ENCODE assay signal across 8 mouse cellular contexts in genomic region chr5:24393392-24393997, GRCm38 (mm10). TPM values are rescaled to one million over a fixed set of nuclear protein-coding genes. Genes with fewer than 3 reads are reported as not detected.
DNase-seq lines count a peak whose midpoint lies in the region; ATAC-seq lines count a peak whose summit lies in the region.

Gene Abcb8, plus strand, starts transcription at chr5:24393663.

- peak within 1 kb of the TSS; percentile 82 for H3K27ac ChIP-seq in embryonic facial prominence, embryonic 15.5 days (replicated peaks)
- peak within 1 kb of the TSS; percentile 62; the same call in 1 of the 2 replicates for H3K27ac ChIP-seq in limb, embryonic 12.5 days
- H3K27ac ChIP-seq in midbrain, embryonic 14.5 days (replicated peaks; ENCODE audit: low read depth, low read length), result peak within 1 kb of the TSS; percentile 83

- peaks cover 12% of the 10 kb centered on the region for H3K27me3 ChIP-seq in embryonic facial prominence, embryonic 15.5 days
- peaks cover 3% of the 10 kb centered on the region for H3K27me3 ChIP-seq in limb, embryonic 12.5 days
- peaks cover 4% of the 10 kb centered on the region; the same call in 1 of the 2 replicates for H3K27me3 ChIP-seq in midbrain, embryonic 14.5 days (ENCODE audit: control insufficient read depth, insufficient read depth, low read length)

- peak; percentile 95 for DNase-seq in 416B (ENCODE audit: low read depth)
- DNase-seq in adrenal gland, postnatal 36 days, result peak; percentile 84 to 93
- DNase-seq in heart, adult 8-10 months (ENCODE audit: low spot score), result peak; percentile 91
- DNase-seq in kidney, adult 8-10 months, result peak; percentile 69 to 85
- DNase-seq in midbrain, embryonic 14.5 days, result peak; percentile 86
- DNase-seq in spleen, adult 12 weeks (ENCODE audit: low spot score), result peak; percentile 76

- no peaks in the 10 kb centered on the region for H3K9me3 ChIP-seq in embryonic facial prominence, embryonic 15.5 days (replicated peaks)
- no peaks in the 10 kb centered on the region for H3K9me3 ChIP-seq in limb, embryonic 12.5 days
- H3K9me3 ChIP-seq in midbrain, embryonic 14.5 days (ENCODE audit: control insufficient read depth, low read length), result no peaks in the 10 kb centered on the region

- H3K9ac ChIP-seq in embryonic facial prominence, embryonic 15.5 days, result no peak within 1 kb of the TSS
- H3K9ac ChIP-seq in limb, embryonic 12.5 days (replicated peaks), result peak within 1 kb of the TSS; percentile 35; the same call in 1 of the 2 replicates
- H3K9ac ChIP-seq in midbrain, embryonic 14.5 days (replicated peaks; ENCODE audit: low read length), result peak within 1 kb of the TSS; percentile 52

- WGBS in embryonic facial prominence, embryonic 15.5 days, result 23% methylated on average over 7 of the region's 7 CpGs
- 22% methylated on average over 7 of the region's 7 CpGs for WGBS in limb, embryonic 12.5 days
- 22% methylated on average over 7 of the region's 7 CpGs for WGBS in midbrain, embryonic 14.5 days

- no peaks in the 10 kb centered on the region for H3K36me3 ChIP-seq in embryonic facial prominence, embryonic 15.5 days
- no peaks in the 10 kb centered on the region for H3K36me3 ChIP-seq in limb, embryonic 12.5 days
- H3K36me3 ChIP-seq in midbrain, embryonic 14.5 days (ENCODE audit: control insufficient read depth, insufficient read depth, low read length), result no peaks in the 10 kb centered on the region

- peaks cover 12% of the 10 kb centered on the region for H3K4me1 ChIP-seq in embryonic facial prominence, embryonic 15.5 days
- H3K4me1 ChIP-seq in limb, embryonic 12.5 days (replicated peaks), result peaks cover 9% of the 10 kb centered on the region
- peaks cover 8% of the 10 kb centered on the region; the same call in 1 of the 2 replicates for H3K4me1 ChIP-seq in midbrain, embryonic 14.5 days (ENCODE audit: control insufficient read depth, insufficient read depth, low read length)

- H3K4me3 ChIP-seq in embryonic facial prominence, embryonic 15.5 days (replicated peaks), result peak within 1 kb of the TSS; percentile 66
- H3K4me3 ChIP-seq in limb, embryonic 12.5 days (replicated peaks), result peak within 1 kb of the TSS; percentile 50
- peak within 1 kb of the TSS; percentile 55 for H3K4me3 ChIP-seq in midbrain, embryonic 14.5 days (replicated peaks; ENCODE audit: low read depth, low read length)

- H3K4me2 ChIP-seq in embryonic facial prominence, embryonic 15.5 days (replicated peaks), result peak within 1 kb of the TSS; percentile 66
- H3K4me2 ChIP-seq in limb, embryonic 12.5 days, result peak within 1 kb of the TSS; percentile 58
- H3K4me2 ChIP-seq in midbrain, embryonic 14.5 days (ENCODE audit: low read length), result peak within 1 kb of the TSS; percentile 50

- ATAC-seq in embryonic facial prominence, embryonic 15.5 days (ENCODE audit: insufficient number of reproducible peaks, low FRiP score, low TSS enrichment, low read depth), result no peak
- ATAC-seq in limb, embryonic 12.5 days (ENCODE audit: insufficient number of reproducible peaks, insufficient read depth, low FRiP score, low TSS enrichment, low read depth), result no peak
- ATAC-seq in midbrain, embryonic 14.5 days (ENCODE audit: low FRiP score, low TSS enrichment), result no peak

RNA-seq across cellular contexts. Expression of gene Abcb8, which starts in this region (rescaled TPM):
- total RNA-seq in adrenal gland, postnatal 36 days (2021), result 10 to 100 TPM; 66.8 to 76.5 TPM
- polyA plus RNA-seq in embryonic facial prominence, embryonic 15.5 days (2015; fragmentation: Nextera tagmentation; extraction: Ambion mirVana), result 40.7 and 47.0 TPM in 2 replicates
- total RNA-seq in heart, adult 8-10 months (2022), result 100 to 1,000 TPM in 2 of 4 experiments, 10 to 100 TPM in 2; 96.5 to 106 (median 101) TPM
- polyA plus RNA-seq in limb, embryonic 12.5 days (2016; fragmentation: Nextera tagmentation; extraction: Ambion mirVana), result 41.6 and 42.9 TPM in 2 replicates
- 45.3 and 52.1 TPM in 2 replicates for polyA plus RNA-seq in midbrain, embryonic 14.5 days (2014; fragmentation: Nextera tagmentation; extraction: Ambion mirVana)
